Mouse (Mus musculus) liver, embryonic 12.5 days (tissue): ENCODE data around the gene Ppp1r10. TPM values are rescaled to one million over a fixed set of nuclear protein-coding genes. Genes with fewer than 3 reads are reported as not detected.
A peak's percentile ranks its signal among the peaks of the same experiment; 100 is the strongest.

Source experiments
- ATAC-seq: fragments of 200-750 bp; cut with Nextera tagmentation; 2 replicates; pipeline ENCODE4 v1.8.0; 2017; ENCODE audit warnings: moderate number of reproducible peaks, mild to moderate bottlenecking, moderate library complexity
- H3K27ac ChIP-seq: fragments of 300-500 bp; sonication (generic); 2 replicates; pipeline ENCODE4 v1.5.1; 2016; ENCODE audit warnings: mild to moderate bottlenecking
- H3K27me3 ChIP-seq: fragments of 300-500 bp; sonication (generic); replicated peaks from 2 replicates; pipeline ENCODE4 v1.6.1; 2016; ENCODE audit warnings: mild to moderate bottlenecking, moderate library complexity
- H3K36me3 ChIP-seq: fragments of 300-500 bp; sonication (generic); 2 replicates; pipeline ENCODE4 v1.6.1; 2016; ENCODE audit warnings: mild to moderate bottlenecking, moderate library complexity
- H3K4me1 ChIP-seq: fragments of 300-500 bp; sonication (generic); 2 replicates; pipeline ENCODE4 v1.6.1; 2016
- H3K4me2 ChIP-seq: fragments of 300-500 bp; sonication (generic); 2 replicates; pipeline ENCODE4 v1.6.1; 2016; ENCODE audit warnings: mild to moderate bottlenecking, moderate library complexity
- H3K4me3 ChIP-seq: fragments of 300-500 bp; sonication (generic); 2 replicates; pipeline ENCODE4 v1.5.1; 2016; ENCODE audit warnings: mild to moderate bottlenecking, moderate library complexity
- H3K9ac ChIP-seq: fragments of 300-500 bp; sonication (generic); 2 replicates; pipeline ENCODE4 v1.6.1; 2016; ENCODE audit warnings: mild to moderate bottlenecking, moderate library complexity
- H3K9me3 ChIP-seq: fragments of 300-500 bp; sonication (generic); replicated peaks from 2 replicates; pipeline ENCODE4 v1.6.1; 2016; ENCODE audit warnings: mild to moderate bottlenecking, moderate library complexity
- WGBS: fragments of 180-500 bp; shearing (Covaris S2); methylation state at CpG from one replicate; pipeline ENCODE4 v1.1.7; 2016; ENCODE audit not compliant: insufficient replicate concordance; 5-methylcytosine and 5-hydroxymethylcytosine counted together
- polyA plus RNA-seq: library from polyadenylated mRNA; unstranded; fragments of >200 nt; fragmentation: Nextera tagmentation; extraction: Ambion mirVana; gene quantifications from 2 replicates; pipeline ENCODE4 v1.2.1, GENCODE M21; 2016

The Ppp1r10 gene
- polyA plus RNA-seq: 29.0 and 32.8 TPM in 2 replicates

GRCm38 (mm10) chr17:35916297-35917142 is at the start of gene Ppp1r10, which contains the start of gene Mrps18b:
Gene Ppp1r10, plus strand, starts transcription at chr17:35916434.
Gene Mrps18b, minus strand, starts transcription at chr17:35916389.
- H3K27me3 ChIP-seq: no peaks in the 10 kb centered on the region
- peak within 1 kb of the TSS; percentile 85 for H3K4me2 ChIP-seq
- peak within 1 kb of the TSS; percentile 99 for H3K27ac ChIP-seq
- peaks cover 65% of the 10 kb centered on the region for H3K4me1 ChIP-seq
- H3K9me3 ChIP-seq: no peaks in the 10 kb centered on the region
- H3K36me3 ChIP-seq: peaks cover 54% of the 10 kb centered on the region
- 2% methylated on average over 83 of the region's 83 CpGs for WGBS
- peak; percentile 91 for ATAC-seq
- peak within 1 kb of the TSS; percentile 97 for H3K9ac ChIP-seq
- peak within 1 kb of the TSS; percentile 86 for H3K4me3 ChIP-seq

- Histone ChIP-seq H3K27ac (peak overlapping the region; percentile 78), H3K4me2 (peak overlapping the region; percentile 91), H3K36me3 (peaks cover 7% of the 10 kb centered on the region), H3K4me1 (peaks cover 77% of the 10 kb centered on the region), H3K4me3 (peak overlapping the region; percentile 61), H3K9me3 (peaks cover 6% of the 10 kb centered on the region; the same call in 1 of the 2 replicates), H3K27me3 (peaks cover 70% of the 10 kb centered on the region), H3K9ac (peak overlapping the region; percentile 66)
- 4% methylated on average over 26 of the region's 26 CpGs for WGBS
- no peak for ATAC-seq
These were observed 49.0 kb upstream of the Ppp1r10 start for GRCm38 (mm10) chr17:35866911-35867890.

GRCm38 (mm10) chr17:35868165-35868820 is 47.9 kb upstream of the Ppp1r10 start:
- Histone ChIP-seq H3K4me1 (peaks cover 83% of the 10 kb centered on the region), H3K36me3 (peaks cover 7% of the 10 kb centered on the region), H3K27ac (peak overlapping the region; percentile 78), H3K27me3 (peaks cover 64% of the 10 kb centered on the region), H3K9me3 (peaks cover 6% of the 10 kb centered on the region; the same call in 1 of the 2 replicates), H3K4me2 (peak overlapping the region; percentile 91), H3K4me3 (peak overlapping the region; percentile 61), H3K9ac (peak overlapping the region; percentile 62)
- 15% methylated on average over 17 of the region's 17 CpGs for WGBS
- no peak for ATAC-seq

GRCm38 (mm10) chr17:35868961-35869345 is 47.3 kb upstream of the Ppp1r10 start:
- Histone ChIP-seq H3K4me3 (peak overlapping the region; percentile 61), H3K9me3 (peaks cover 6% of the 10 kb centered on the region; the same call in 1 of the 2 replicates), H3K27me3 (peaks cover 58% of the 10 kb centered on the region), H3K4me1 (peaks cover 90% of the 10 kb centered on the region), H3K36me3 (peaks cover 7% of the 10 kb centered on the region), H3K27ac (peak overlapping the region; percentile 78), H3K4me2 (peak overlapping the region; percentile 91), H3K9ac (peak overlapping the region; percentile 62)
- 6% methylated on average over 7 of the region's 7 CpGs for WGBS
- no peak for ATAC-seq

GRCm38 (mm10) chr17:35869346-35870067 is 46.7 kb upstream of the Ppp1r10 start:
- 8% methylated on average over 7 of the region's 7 CpGs for WGBS
- Histone ChIP-seq H3K9me3 (peaks cover 6% of the 10 kb centered on the region; the same call in 1 of the 2 replicates), H3K4me2 (peak overlapping the region; percentile 91), H3K4me1 (peaks cover 93% of the 10 kb centered on the region), H3K27ac (peak overlapping the region; percentile 78), H3K9ac (peak overlapping the region; percentile 62), H3K36me3 (peaks cover 11% of the 10 kb centered on the region), H3K27me3 (peaks cover 52% of the 10 kb centered on the region), H3K4me3 (peak overlapping the region; percentile 61)
- peak; percentile 22 for ATAC-seq

- peak; percentile 50 for ATAC-seq
These were observed 45.9 kb upstream of the Ppp1r10 start for GRCm38 (mm10) chr17:35870151-35870883.

GRCm38 (mm10) chr17:35870884-35871696 is 45.1 kb upstream of the Ppp1r10 start:
- Histone ChIP-seq H3K9me3 (peaks cover 6% of the 10 kb centered on the region; the same call in 1 of the 2 replicates), H3K27ac (peak overlapping the region; percentile 78), H3K36me3 (peaks cover 19% of the 10 kb centered on the region), H3K4me1 (peaks cover 80% of the 10 kb centered on the region), H3K4me3 (peak overlapping the region; percentile 61), H3K9ac (no peak overlapping the region; the same call in 1 of the 2 replicates), H3K4me2 (peak overlapping the region; percentile 91), H3K27me3 (peaks cover 36% of the 10 kb centered on the region)
- no peak for ATAC-seq
- 35% methylated on average over 8 of the region's 8 CpGs for WGBS

More at GRCm38 (mm10) chr17:35870151-35870883, 45.9 kb upstream of the Ppp1r10 start:
- Histone ChIP-seq H3K4me3 (peak overlapping the region; percentile 61), H3K27ac (peak overlapping the region; percentile 78), H3K36me3 (peaks cover 19% of the 10 kb centered on the region), H3K9ac (no peak overlapping the region; the same call in 1 of the 2 replicates), H3K4me1 (peaks cover 88% of the 10 kb centered on the region), H3K4me2 (peak overlapping the region; percentile 91), H3K27me3 (peaks cover 44% of the 10 kb centered on the region), H3K9me3 (peaks cover 6% of the 10 kb centered on the region; the same call in 1 of the 2 replicates)
- WGBS: 15% methylated on average over 9 of the region's 9 CpGs

- WGBS: 10% methylated on average over 21 of the region's 21 CpGs
- Histone ChIP-seq H3K36me3 (peaks cover 19% of the 10 kb centered on the region), H3K27ac (peak overlapping the region; percentile 27; the same call in 1 of the 2 replicates), H3K4me2 (peak overlapping the region; percentile 44), H3K27me3 (peaks cover 8% of the 10 kb centered on the region), H3K4me3 (no peak overlapping the region), H3K9me3 (peaks cover 6% of the 10 kb centered on the region; the same call in 1 of the 2 replicates), H3K9ac (no peak overlapping the region; the same call in 1 of the 2 replicates), H3K4me1 (peaks cover 52% of the 10 kb centered on the region)
- ATAC-seq: peak; percentile 57
These were observed 42.3 kb upstream of the Ppp1r10 start for GRCm38 (mm10) chr17:35873774-35874519.

- Histone ChIP-seq H3K4me3 (no peak overlapping the region), H3K4me2 (no peak overlapping the region), H3K4me1 (peaks cover 47% of the 10 kb centered on the region), H3K9ac (0 out of 2 replicates have a peak overlapping the region, but pooled peaks have one; percentile 15), H3K9me3 (peaks cover 6% of the 10 kb centered on the region; the same call in 1 of the 2 replicates), H3K27me3 (no peaks in the 10 kb centered on the region; the same call in 1 of the 2 replicates), H3K27ac (no peak overlapping the region), H3K36me3 (peaks cover 19% of the 10 kb centered on the region)
- ATAC-seq: no peak
- WGBS: 75% methylated on average over 6 of the region's 6 CpGs
These were observed 41.5 kb upstream of the Ppp1r10 start for GRCm38 (mm10) chr17:35874721-35875120.
